22 mouse cellular contexts compared by ENCODE assay signal in genomic region chr11:57671120-57671697, GRCm38 (mm10). TPM values are rescaled to one million over a fixed set of nuclear protein-coding genes. Genes with fewer than 3 reads are reported as not detected.
DNase-seq lines count a peak whose midpoint lies in the region; ATAC-seq lines count a peak whose summit lies in the region.
"Had no signal": no experiment of that assay in that cellular context is flagged by ENCODE, and none has a peak within 500 bp of the region (broad histone marks: within the 10 kb centered on the region; RNA-seq: fewer than 3 reads in every experiment).

No protein-coding gene starts in this region.

- ATAC-seq in lung, embryonic 15.5 days (ENCODE audit: borderline replicate concordance, extremely low read depth, low FRiP score, low TSS enrichment) = 0 out of 2 replicates have a peak, but pooled peaks have one; percentile 25
- peak; percentile 53 for ATAC-seq in liver, embryonic 16.5 days (ENCODE audit: low read depth)
- ATAC-seq: forebrain, embryonic 14.5 days; inflammation-experienced regulatory T-cells, adult 6 months had no signal

- DNase-seq in heart, embryonic 10.5 days (ENCODE audit: low spot score) = no peak
- no peak for DNase-seq in heart, adult 18-20 months
- no peak for DNase-seq in lung, postnatal 36 days
- peak; percentile 37 for DNase-seq in liver
- no peak for DNase-seq in layer of hippocampus, postnatal 36 days
- DNase-seq in layer of hippocampus, adult 9-11 months = no peak
- DNase-seq: adrenal gland, postnatal 25 days; B cell, adult 2 months; cerebellum, adult 11 months; cerebellum, postnatal 10 days; gastrocnemius, postnatal 25 days; spleen, adult 18-20 months; thymus, adult 2 months had no signal

- no peaks in the 10 kb centered on the region for H3K27me3 ChIP-seq in heart, embryonic 10.5 days (ENCODE audit: insufficient read depth, poor library complexity, severe bottlenecking)
- no peaks in the 10 kb centered on the region for H3K27me3 ChIP-seq in lung, embryonic 15.5 days
- H3K27me3 ChIP-seq in liver, embryonic 16.5 days (ENCODE audit: control insufficient read depth, insufficient read depth, low read depth, low read length) = no peaks in the 10 kb centered on the region
- H3K27me3 ChIP-seq: midbrain, embryonic 12.5 days had no signal

- H3K4me2 ChIP-seq in lung, embryonic 15.5 days = no peak overlapping the region
- no peak overlapping the region for H3K4me2 ChIP-seq in liver, embryonic 16.5 days (ENCODE audit: low read depth, low read length)
- H3K4me2 ChIP-seq: hindbrain, embryonic 13.5 days; midbrain, embryonic 12.5 days had no signal

- H3K4me1 ChIP-seq in heart, embryonic 10.5 days = peaks cover 68% of the 10 kb centered on the region
- H3K4me1 ChIP-seq in lung, embryonic 15.5 days = peaks cover 30% of the 10 kb centered on the region
- peaks cover 18% of the 10 kb centered on the region for H3K4me1 ChIP-seq in liver, embryonic 16.5 days (ENCODE audit: control insufficient read depth, low read depth, low read length)

- H3K9ac ChIP-seq in lung, embryonic 15.5 days = no peak overlapping the region
- no peak overlapping the region for H3K9ac ChIP-seq in liver, embryonic 16.5 days (ENCODE audit: low read depth, low read length)
- H3K9ac ChIP-seq: hindbrain, embryonic 13.5 days; midbrain, embryonic 12.5 days had no signal

- WGBS in heart, embryonic 10.5 days = 6% methylated on average over 5 of the region's 5 CpGs
- WGBS in lung, embryonic 15.5 days = 9% methylated on average over 5 of the region's 5 CpGs
- 29% methylated on average over 5 of the region's 5 CpGs for WGBS in liver, embryonic 16.5 days (ENCODE audit: insufficient replicate concordance)

- no peaks in the 10 kb centered on the region for H3K9me3 ChIP-seq in heart, embryonic 10.5 days
- H3K9me3 ChIP-seq in lung, embryonic 15.5 days = no peaks in the 10 kb centered on the region
- no peaks in the 10 kb centered on the region for H3K9me3 ChIP-seq in liver, embryonic 16.5 days (replicated peaks; ENCODE audit: control insufficient read depth, low read length)
- H3K9me3 ChIP-seq: embryonic facial prominence, embryonic 10.5 days; hindbrain, embryonic 13.5 days; midbrain, embryonic 12.5 days had no signal

- no peaks in the 10 kb centered on the region for H3K36me3 ChIP-seq in heart, embryonic 10.5 days
- no peaks in the 10 kb centered on the region for H3K36me3 ChIP-seq in lung, embryonic 15.5 days
- no peaks in the 10 kb centered on the region for H3K36me3 ChIP-seq in liver, embryonic 16.5 days (ENCODE audit: control insufficient read depth, insufficient read depth)
- H3K36me3 ChIP-seq: embryonic facial prominence, embryonic 10.5 days; hindbrain, embryonic 13.5 days; midbrain, embryonic 12.5 days had no signal

- H3K27ac ChIP-seq in heart, embryonic 10.5 days = peak overlapping the region; percentile 63
- no peak overlapping the region for H3K27ac ChIP-seq in lung, embryonic 15.5 days
- H3K27ac ChIP-seq in liver, embryonic 16.5 days (ENCODE audit: low read length) = 0 out of 2 replicates have a peak overlapping the region, but pooled peaks have one; percentile 26
- H3K27ac ChIP-seq: hindbrain, embryonic 13.5 days; kidney, postnatal 0 days; midbrain, embryonic 12.5 days had no signal

- no peak overlapping the region for H3K4me3 ChIP-seq in heart, embryonic 10.5 days
- H3K4me3 ChIP-seq in lung, embryonic 15.5 days = no peak overlapping the region
- H3K4me3 ChIP-seq in liver, embryonic 16.5 days (ENCODE audit: low read depth, low read length) = no peak overlapping the region
- H3K4me3 ChIP-seq: embryonic facial prominence, embryonic 10.5 days; hindbrain, embryonic 13.5 days; midbrain, embryonic 12.5 days; myocyte had no signal

RNA-seq across cellular contexts. Expression of gene Galnt10, which starts 26.0 kb away (rescaled TPM):
- 16.6 and 20.7 TPM in 2 replicates for polyA plus RNA-seq in heart, embryonic 10.5 days (2016; fragmentation: Nextera tagmentation; extraction: Ambion mirVana)
- total RNA-seq in heart, adult 18-20 months (2021) = 1 to 10 TPM; 7.2 to 8.0 TPM
- polyA plus RNA-seq in lung, embryonic 15.5 days (2015; fragmentation: Nextera tagmentation; extraction: Ambion mirVana) = 15.1 and 15.3 TPM in 2 replicates
- 24.1 and 26.3 TPM in 2 replicates for polyA plus RNA-seq in liver, embryonic 16.5 days (2015; fragmentation: Nextera tagmentation; extraction: Ambion mirVana)
- total RNA-seq in layer of hippocampus, postnatal 36 days (2021) = 1 to 10 TPM; 6.9 to 7.3 TPM
